Mouse (Mus musculus) cerebellum, adult 2 months (tissue): Measurements from ENCODE around the gene Wfdc3. TPM values are rescaled to one million over a fixed set of nuclear protein-coding genes. Genes with fewer than 3 reads are reported as not detected.
A peak's percentile ranks its signal among the peaks of the same experiment; 100 is the strongest.

ENCODE experiments used
- DNase-seq, 2 experiments: peaks; one replicate each; pipeline ENCODE4 v3.0.0; 2021
- H3K27ac ChIP-seq: fragments of 200-500 bp; 2 replicates; pipeline ENCODE4 v1.5.1; 2012; ENCODE audit warnings: low read length, control low read depth, inconsistent platforms; ENCODE audit not compliant: insufficient read depth
- H3K27me3 ChIP-seq: fragments of 200-500 bp; 2 replicates; pipeline ENCODE4 v1.6.1; 2012; ENCODE audit warnings: inconsistent platforms, mild to moderate bottlenecking, low read length, moderate library complexity; ENCODE audit not compliant: control insufficient read depth, insufficient read depth
- H3K4me1 ChIP-seq: fragments of 200-500 bp; 2 replicates; pipeline ENCODE4 v1.6.1; 2011; ENCODE audit warnings: low read length; ENCODE audit not compliant: control insufficient read depth, insufficient read depth
- H3K4me3 ChIP-seq: fragments of 200-500 bp; replicated peaks from 2 replicates; pipeline ENCODE3; 2011; ENCODE audit warnings: mild to moderate bottlenecking, low read depth, low read length, control low read depth; ENCODE audit not compliant: insufficient read depth
- CTCF ChIP-seq: fragments of 200-500 bp; IDR thresholded peaks from 2 replicates; pipeline ENCODE4 v1.5.1; 2011; ENCODE audit warnings: low read depth, mild to moderate bottlenecking, control low read depth, low read length, moderate library complexity, borderline replicate concordance; ENCODE audit not compliant: insufficient read depth
- POLR2A ChIP-seq: fragments of 200-500 bp; IDR thresholded peaks from 2 replicates; pipeline ENCODE4 v1.6.1; 2011; ENCODE audit warnings: low read length, control low read depth, borderline replicate concordance; ENCODE audit not compliant: insufficient read depth
- WGBS: fragments of 180-500 bp; shearing (Covaris S2); methylation state at CpG from one replicate; pipeline ENCODE4 v1.1.7; 2018; 5-methylcytosine and 5-hydroxymethylcytosine counted together
- polyA plus RNA-seq: library from polyadenylated mRNA; depleted of rRNA; stranded (reverse); fragments of >200 nt; gene quantifications from 2 replicates; pipeline ENCODE4 v1.2.3, GENCODE M21; 2012; rRNA removed

The Wfdc3 gene
- polyA plus RNA-seq: 0.84 and 0.93 TPM in 2 replicates

- TF ChIP-seq CTCF (no peak), POLR2A (peak; percentile 66)
- WGBS: under 1% methylated on average over 69 of the region's 70 CpGs
- Histone ChIP-seq H3K4me3 (peak within 1 kb of the TSS; percentile 91), H3K27me3 (no peaks in the 10 kb centered on the region), H3K4me1 (peaks cover 12% of the 10 kb centered on the region), H3K27ac (peak within 1 kb of the TSS; percentile 78)
- peak; percentile 91 to 93 for DNase-seq
Measured at GRCm38 (mm10) chr2:164745843-164746479, at the start of gene Wfdc3, which contains the start of gene Dnttip1. Gene Wfdc3 (minus strand): TSS chr2:164745931. Gene Dnttip1 (plus strand): TSS chr2:164745983.

GRCm38 (mm10) chr2:164794293-164794692 lies 48.6 kb upstream of the Wfdc3 start:
- TF ChIP-seq POLR2A (no peak), CTCF (peak; percentile 85)

DNA sequence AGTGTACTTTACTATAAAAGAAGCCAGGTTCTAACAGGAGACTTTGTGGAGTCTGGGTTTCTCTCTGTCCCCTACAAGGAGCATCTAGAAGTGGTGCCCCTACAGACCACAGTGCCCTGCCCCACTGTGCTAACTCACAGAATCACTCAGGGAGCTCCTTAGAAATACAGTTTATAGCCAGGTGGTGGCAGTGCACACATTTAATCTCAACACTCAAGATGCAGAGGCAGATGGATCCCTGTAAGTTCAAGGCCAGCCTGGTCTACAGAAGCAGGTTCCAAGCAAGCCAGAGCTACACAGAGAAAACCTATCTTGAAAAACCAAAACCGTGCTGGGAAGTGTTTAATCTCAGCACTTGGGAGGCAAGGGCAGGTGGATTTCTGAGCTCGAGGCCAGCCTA lies 48.0 kb upstream of the Wfdc3 start:
- H3K27me3 ChIP-seq: no peaks in the 10 kb centered on the region
- H3K4me3 ChIP-seq: no peak overlapping the region
- 88% methylated on average over 2 of the region's 2 CpGs for WGBS
- H3K4me1 ChIP-seq: peaks cover 23% of the 10 kb centered on the region
- no peak for DNase-seq
- TF ChIP-seq CTCF (no peak), POLR2A (no peak)
- no peak overlapping the region for H3K27ac ChIP-seq

More at GRCm38 (mm10) chr2:164794293-164794692, 48.6 kb upstream of the Wfdc3 start:
- peak; percentile 84 for DNase-seq
- 24% methylated on average over 5 of the region's 5 CpGs for WGBS
- Histone ChIP-seq H3K27me3 (no peaks in the 10 kb centered on the region), H3K4me1 (peaks cover 19% of the 10 kb centered on the region), H3K4me3 (no peak overlapping the region), H3K27ac (no peak overlapping the region)

DNA sequence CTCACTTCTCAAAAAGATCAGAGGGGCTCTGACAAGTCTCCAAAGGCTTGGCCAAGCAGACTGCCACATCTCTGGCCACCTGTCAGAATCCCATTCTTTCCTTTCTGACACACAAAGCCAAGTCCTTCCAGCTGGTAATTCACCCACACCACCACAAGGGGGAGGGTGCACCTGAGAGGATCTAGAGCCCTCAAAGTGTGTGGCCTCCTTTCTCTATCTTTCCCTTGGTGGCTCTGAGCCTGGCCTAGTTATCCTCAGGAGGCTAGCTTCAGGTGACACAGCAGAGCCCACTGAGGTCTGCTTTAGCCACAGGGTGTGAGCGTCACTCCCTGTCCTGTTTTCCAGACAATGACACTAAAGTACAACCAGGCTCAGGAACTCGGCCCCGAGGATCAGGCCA lies 47.5 kb upstream of the Wfdc3 start:
- Histone ChIP-seq H3K4me3 (no peak overlapping the region), H3K27ac (no peak overlapping the region), H3K4me1 (peaks cover 27% of the 10 kb centered on the region), H3K27me3 (no peaks in the 10 kb centered on the region)
- TF ChIP-seq POLR2A: no peak
- TF ChIP-seq CTCF: peak; percentile 75; the same call in 1 of the 2 replicates
- 57% methylated on average over 3 of the region's 3 CpGs for WGBS
- peak; percentile 76 to 77 for DNase-seq

DNA sequence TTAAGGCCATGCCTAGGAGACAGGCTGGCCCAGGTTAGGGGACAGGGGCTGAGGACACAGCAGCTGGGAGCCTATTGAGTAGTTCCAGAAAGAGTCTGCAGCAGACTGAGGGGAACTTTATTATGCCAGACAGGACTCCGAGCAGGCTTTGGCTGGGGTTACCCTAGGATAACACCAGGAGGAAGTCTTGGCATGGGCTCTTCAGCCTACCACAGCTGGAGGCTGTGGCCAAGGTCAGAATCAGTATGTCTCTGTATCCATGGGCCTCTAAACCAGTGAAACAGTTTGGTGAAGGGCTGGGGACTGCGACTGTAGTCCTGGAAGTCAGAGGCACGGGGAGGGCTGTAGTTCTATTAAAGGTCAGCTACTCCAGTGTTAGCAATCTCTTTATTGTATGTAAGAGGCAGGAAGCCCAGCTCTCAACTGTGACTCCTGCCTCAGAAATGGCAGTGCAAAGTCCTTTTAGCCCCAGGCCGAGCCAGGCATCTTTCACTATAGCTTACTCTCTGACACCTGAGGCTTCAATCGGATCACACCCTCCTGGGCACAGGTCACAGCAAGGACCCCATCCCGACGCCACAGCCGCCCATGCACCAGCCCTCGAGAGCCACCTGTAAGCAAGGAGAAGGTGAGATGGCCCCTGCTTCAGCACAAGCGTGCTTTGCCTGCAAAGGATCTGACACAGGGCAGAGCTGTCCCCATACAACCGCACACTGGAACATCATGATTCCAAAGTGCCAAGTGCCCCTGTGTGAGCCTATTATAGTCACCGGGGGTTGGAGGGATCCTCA lies 46.9 kb upstream of the Wfdc3 start:
- TF ChIP-seq CTCF: no peak
- peak; percentile 8; the same call in 1 of the 2 replicates for TF ChIP-seq POLR2A
- H3K27me3 ChIP-seq: no peaks in the 10 kb centered on the region
- no peak overlapping the region for H3K4me3 ChIP-seq
- WGBS: 77% methylated on average over 12 of the region's 12 CpGs
- H3K4me1 ChIP-seq: peaks cover 27% of the 10 kb centered on the region
- peak in 1 of 2 experiments; percentile 26 for DNase-seq
- no peak overlapping the region for H3K27ac ChIP-seq

- Histone ChIP-seq H3K4me1 (peaks cover 27% of the 10 kb centered on the region), H3K27me3 (no peaks in the 10 kb centered on the region), H3K27ac (peak overlapping the region; percentile 8; the same call in 1 of the 2 replicates), H3K4me3 (no peak overlapping the region)
- TF ChIP-seq POLR2A (no peak), CTCF (no peak)
- peak; percentile 73 to 74 for DNase-seq
- 16% methylated on average over 18 of the region's 18 CpGs for WGBS
Measured at GRCm38 (mm10) chr2:164791841-164792261, 46.1 kb upstream of the Wfdc3 start.

DNA sequence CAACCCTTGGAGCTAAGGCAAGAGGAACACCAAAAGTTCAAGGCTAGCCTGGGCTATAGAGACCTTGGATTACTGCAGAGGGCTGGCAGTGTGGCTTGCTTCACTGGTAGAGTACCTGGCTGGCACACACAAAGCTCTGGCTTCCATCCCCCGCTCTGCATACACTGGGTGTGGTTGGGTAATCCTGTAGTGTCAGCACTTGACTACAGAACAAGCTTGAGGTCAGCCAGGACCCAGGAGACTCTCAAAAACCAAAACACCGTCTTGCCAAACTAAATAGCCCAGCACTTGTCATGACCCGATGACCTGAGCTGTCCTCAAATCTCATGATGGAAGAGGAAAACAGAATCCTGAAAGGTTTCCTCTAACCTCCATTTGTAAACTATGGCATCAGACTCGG lies 44.7 kb upstream of the Wfdc3 start:
- Histone ChIP-seq H3K27me3 (no peaks in the 10 kb centered on the region), H3K27ac (no peak overlapping the region), H3K4me1 (peaks cover 27% of the 10 kb centered on the region), H3K4me3 (no peak overlapping the region)
- DNase-seq: no peak
- WGBS: 81% methylated on average over 4 of the region's 4 CpGs
- TF ChIP-seq CTCF: no peak
- TF ChIP-seq POLR2A: no peak

DNA sequence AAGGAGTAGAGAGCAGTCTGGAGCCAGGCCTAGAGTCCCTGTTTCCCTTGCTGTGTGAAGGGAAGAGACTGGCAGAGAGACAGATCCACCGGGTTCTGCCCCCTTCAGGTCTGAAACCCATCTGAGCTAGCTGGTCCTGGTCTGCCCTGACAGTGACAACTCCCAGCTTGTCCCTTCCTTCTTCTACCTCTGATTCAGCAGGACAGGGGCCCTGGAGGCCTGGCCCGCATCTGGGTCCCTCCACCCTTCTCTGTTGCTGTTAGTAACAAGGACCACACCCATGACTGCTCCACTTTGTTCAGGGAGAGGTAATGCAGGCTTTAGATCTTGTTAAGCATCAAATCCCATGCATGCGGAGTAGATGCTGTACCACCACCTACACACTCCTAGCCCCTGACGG lies 42.7 kb upstream of the Wfdc3 start:
- peaks cover 25% of the 10 kb centered on the region for H3K4me1 ChIP-seq
- no peaks in the 10 kb centered on the region for H3K27me3 ChIP-seq
- no peak overlapping the region for H3K4me3 ChIP-seq
- 71% methylated on average over 4 of the region's 4 CpGs for WGBS
- DNase-seq: no peak
- no peak overlapping the region for H3K27ac ChIP-seq
- TF ChIP-seq CTCF (no peak), POLR2A (no peak)
